Mouse (Mus musculus): ENCODE data around the gene Tdrd12. TPM values are rescaled to one million over a fixed set of nuclear protein-coding genes. Genes with fewer than 3 reads are reported as not detected.

The Tdrd12 gene
- 0.04 and 0.10 TPM in 2 replicates for polyA plus RNA-seq (2015; fragmentation: Nextera tagmentation; extraction: Ambion mirVana)

DNA sequence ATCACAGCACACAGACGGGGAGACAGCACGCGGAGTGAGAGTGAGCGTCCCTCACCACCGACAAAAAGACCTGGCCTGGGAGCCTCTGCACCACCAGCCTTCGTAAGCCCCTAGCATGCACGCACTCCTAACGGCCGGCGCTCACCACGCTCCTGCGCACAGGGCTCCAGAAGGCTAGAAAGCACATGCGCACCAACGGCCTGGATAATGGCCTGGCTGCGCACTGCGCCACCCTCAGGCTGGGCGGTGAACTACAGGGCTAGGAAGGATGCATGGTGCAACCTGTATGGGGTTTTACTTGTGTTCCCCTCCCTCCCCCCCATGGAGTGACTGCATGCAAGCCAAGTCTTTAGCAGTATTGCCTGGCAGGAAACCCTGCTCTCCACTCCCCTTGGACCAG lies at the start of gene Tdrd12:
TSS of gene Tdrd12 (minus strand) at position 184 of the 400 bp plus-strand sequence.

DNA sequence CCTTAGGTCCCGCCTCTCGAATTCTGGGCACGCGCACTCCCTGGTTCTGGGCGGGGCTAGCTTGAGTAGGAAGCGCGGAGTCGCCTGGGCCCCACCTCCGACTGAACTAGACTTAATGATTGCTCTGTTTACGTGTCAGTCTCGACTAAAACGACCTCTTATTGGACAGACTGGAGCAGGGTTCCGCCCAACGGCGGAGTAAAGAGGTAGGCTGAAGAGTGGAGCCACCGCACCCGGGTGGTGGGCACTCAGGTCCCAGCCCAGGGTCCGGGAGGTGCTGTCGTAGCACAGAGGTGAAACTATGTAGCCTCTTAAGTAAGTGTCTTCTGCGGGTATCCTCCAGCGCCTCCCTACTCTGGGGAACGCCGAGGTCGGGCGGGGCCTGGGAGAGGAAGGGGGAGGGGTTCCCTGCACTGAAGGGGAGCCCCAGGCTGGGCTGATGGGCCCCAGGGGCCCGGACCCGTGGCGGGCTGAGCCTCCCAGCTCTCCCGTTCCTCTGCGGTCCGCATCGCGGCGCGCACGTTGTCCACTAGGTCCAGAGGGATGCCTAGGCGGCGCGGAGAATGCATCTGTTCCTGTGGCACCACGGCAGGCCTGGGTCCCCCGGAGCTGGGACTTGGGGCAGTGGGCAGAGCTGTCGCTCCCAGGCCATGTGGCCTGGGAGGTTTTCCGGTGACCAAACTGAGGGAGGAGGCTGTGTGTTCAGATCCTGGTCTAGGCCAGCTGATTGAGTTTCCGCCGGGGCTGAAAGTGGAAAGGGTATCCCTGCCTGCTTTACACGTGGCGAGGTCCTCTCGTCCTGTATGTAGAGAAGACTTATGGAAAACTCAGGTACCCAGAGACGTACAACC lies 48.7 kb upstream of the Tdrd12 start, which contains the start of gene Ankrd27:
TSS of gene Ankrd27 (plus strand) at position 190 of the 851 bp plus-strand sequence.

DNA sequence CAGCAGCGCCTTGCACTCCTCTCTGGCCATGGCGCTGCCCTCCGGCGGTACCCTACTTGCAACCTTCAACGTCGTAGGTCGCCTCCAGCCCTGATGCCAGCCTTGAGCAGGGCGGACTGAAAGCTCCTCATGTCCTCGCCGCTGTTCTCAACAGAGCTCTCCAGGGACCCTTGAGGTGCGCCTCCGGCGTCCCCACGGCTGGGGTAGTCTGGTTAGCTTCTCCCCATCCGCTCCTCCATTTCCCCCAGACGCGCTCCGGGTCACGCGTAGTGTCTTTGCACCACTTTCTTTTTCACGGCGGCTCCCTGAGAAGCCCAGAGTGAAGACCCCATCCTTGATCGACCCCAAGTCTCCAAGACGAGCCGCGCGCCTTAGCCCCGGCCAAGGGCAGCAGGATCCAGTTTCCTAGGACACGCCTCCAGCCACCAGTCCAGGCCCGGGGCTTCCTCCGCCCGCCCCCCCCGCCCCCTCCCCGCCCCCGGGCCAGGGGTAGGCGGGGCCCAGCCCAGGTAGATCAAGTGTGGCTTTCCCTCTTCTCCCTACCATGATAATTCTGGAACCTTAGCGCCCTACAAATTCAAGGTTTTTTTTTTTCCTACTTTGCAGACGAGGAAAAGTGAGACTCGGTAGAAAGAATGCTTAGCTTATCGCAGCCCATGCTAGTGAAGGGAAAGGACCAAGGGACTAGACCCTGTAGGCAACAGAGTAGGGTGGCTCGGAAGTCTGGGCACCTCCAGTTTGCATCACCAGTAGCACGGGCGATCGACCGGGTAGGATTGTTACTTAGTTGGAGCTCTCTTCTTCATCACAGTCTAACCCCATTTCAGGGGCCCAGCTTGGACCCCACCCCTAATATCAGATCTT lies 47.9 kb upstream of the Tdrd12 start, which contains the start of gene Rgs9bp:
TSS of gene Rgs9bp (minus strand) at position 392 of the 864 bp plus-strand sequence.

DNA sequence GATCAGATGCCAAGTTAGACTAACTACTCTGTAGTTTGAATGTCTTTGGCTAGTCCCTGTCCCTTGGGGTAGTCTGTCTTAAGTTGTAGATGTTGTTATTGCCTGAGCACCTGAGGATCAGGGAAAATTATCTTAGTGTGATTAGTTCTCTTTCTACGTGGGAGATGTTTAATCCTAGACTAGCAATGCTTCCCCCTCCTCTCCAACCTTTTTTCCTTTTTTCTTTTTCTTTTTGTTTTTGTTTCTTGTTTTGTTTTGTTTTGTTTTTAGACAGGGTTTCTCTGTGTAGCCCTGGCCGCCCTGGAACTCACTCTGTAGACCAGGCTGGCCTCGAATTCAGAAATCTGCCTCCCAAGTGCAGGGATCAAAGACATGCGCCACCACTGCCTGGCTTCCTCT lies 18.7 kb upstream of the Tdrd12 start, which contains the start of gene Nudt19:
TSS of gene Nudt19 (minus strand) at position 100 of the 399 bp plus-strand sequence.

DNA sequence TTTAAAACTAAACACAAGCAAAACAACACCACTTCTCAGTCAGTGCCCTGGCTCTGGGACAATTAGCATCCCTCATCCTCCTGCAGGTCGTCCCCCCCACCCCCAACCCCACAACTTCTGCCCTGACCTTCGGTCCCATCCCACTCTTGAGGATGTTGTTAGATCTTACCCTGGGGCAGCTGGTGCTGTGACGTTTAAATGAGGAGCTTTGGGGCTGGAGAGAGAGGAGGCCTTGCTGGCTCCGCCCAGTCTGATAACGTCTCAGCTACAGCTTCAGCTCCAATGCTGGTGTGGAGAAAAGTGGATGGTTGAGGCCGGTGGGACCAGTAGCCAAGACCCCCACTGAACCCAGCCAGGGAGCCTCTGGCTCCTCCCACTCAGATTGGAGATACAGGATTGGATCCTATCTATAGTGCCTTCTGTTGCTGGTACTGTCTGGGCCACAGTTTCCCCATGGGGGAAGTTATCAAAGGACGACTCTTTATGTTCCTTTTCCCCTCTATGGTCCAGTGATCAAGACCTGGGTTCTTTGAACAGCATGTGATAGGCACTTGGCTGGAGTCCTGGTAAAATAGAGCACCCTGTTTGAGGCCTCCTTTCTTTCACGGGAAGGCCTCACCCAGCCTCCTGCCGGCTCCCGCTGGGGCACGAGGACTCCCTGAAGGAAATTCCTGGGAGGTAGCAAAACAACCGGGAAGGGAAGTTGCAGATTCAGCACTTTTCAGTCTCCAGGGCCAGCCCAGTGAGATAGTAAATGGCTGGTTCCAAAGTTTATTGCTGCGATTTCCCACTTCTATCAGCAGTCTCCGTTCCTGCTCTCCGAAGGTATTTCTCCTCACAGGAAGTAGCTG lies 89.3 kb downstream of the Tdrd12 start, which contains the start of gene Slc7a9:
TSS of gene Slc7a9 (plus strand) at position 801 of the 851 bp plus-strand sequence.

Other genes starting within 250 kb of the Tdrd12 start
- gene Gpatch1, start 219.3 kb downstream of the Tdrd12 start, polyA plus RNA-seq (2015; fragmentation: Nextera tagmentation; extraction: Ambion mirVana): 8.2 and 9.0 TPM in 2 replicates
- 5.5 and 5.8 TPM in 2 replicates for gene Rhpn2, start 203.6 kb downstream of the Tdrd12 start, polyA plus RNA-seq (2015; fragmentation: Nextera tagmentation; extraction: Ambion mirVana)
- 7.8 and 8.3 TPM in 2 replicates for gene Faap24, start 140.9 kb downstream of the Tdrd12 start, polyA plus RNA-seq (2015; fragmentation: Nextera tagmentation; extraction: Ambion mirVana)
- 14.0 and 15.0 TPM in 2 replicates for gene Cep89, start 140.7 kb downstream of the Tdrd12 start, polyA plus RNA-seq (2015; fragmentation: Nextera tagmentation; extraction: Ambion mirVana)
- gene Slc7a9, start 88.9 kb downstream of the Tdrd12 start, polyA plus RNA-seq (2015; fragmentation: Nextera tagmentation; extraction: Ambion mirVana): 0.10 TPM in 1 of 2 replicates, not detected in the other
- gene Nudt19, start 18.6 kb upstream of the Tdrd12 start, polyA plus RNA-seq (2015; fragmentation: Nextera tagmentation; extraction: Ambion mirVana): 40.2 and 40.9 TPM in 2 replicates
- 0.17 and 0.29 TPM in 2 replicates for gene Rgs9bp, start 47.8 kb upstream of the Tdrd12 start, polyA plus RNA-seq (2015; fragmentation: Nextera tagmentation; extraction: Ambion mirVana)
- 22.1 and 27.3 TPM in 2 replicates for gene Ankrd27, start 48.5 kb upstream of the Tdrd12 start, polyA plus RNA-seq (2015; fragmentation: Nextera tagmentation; extraction: Ambion mirVana)
- 218 and 223 TPM in 2 replicates for gene Pdcd5, start 109.8 kb upstream of the Tdrd12 start, polyA plus RNA-seq (2015; fragmentation: Nextera tagmentation; extraction: Ambion mirVana)
- 23.1 and 25.1 TPM in 2 replicates for gene Dpy19l3, start 216.7 kb upstream of the Tdrd12 start, polyA plus RNA-seq (2015; fragmentation: Nextera tagmentation; extraction: Ambion mirVana)